Mouse (Mus musculus) megakaryocyte, embryonic 14.5 days (primary cell): ENCODE results near the gene Gpr152.

Experiments used
- FLI1 ChIP-seq: IDR thresholded peaks from 2 replicates; pipeline ENCODE4 v1.6.1; 2012; ENCODE audit warnings: low read length, inconsistent platforms, mixed read lengths
- GATA1 ChIP-seq: IDR thresholded peaks from 3 replicates; pipeline ENCODE4 v1.6.1; 2012; ENCODE audit warnings: mixed read lengths, low read length, inconsistent platforms, borderline replicate concordance

- TF ChIP-seq GATA1 = no peak
- TF ChIP-seq FLI1 = no peak
Measured at GRCm38 (mm10) chr19:4181892-4182291, 42.3 kb downstream of the Gpr152 start.
